Mouse (Mus musculus): Measurements from ENCODE around the gene Tedc2.

- TF ChIP-seq POLR2A (IDR thresholded peaks at IDR 0.05; ENCODE audit: extremely low read depth, insufficient read depth, low read length) (no peak), CTCF (IDR thresholded peaks at IDR 0.05; ENCODE audit: extremely low read depth, insufficient read depth, low read length) (no peak)
Observed at GRCm38 (mm10) chr17:24199741-24200140, 20.9 kb downstream of the Tedc2 start.

All from cortical plate, adult 2 months (tissue).